Mouse (Mus musculus) T-helper 2 cell (primary cell): ENCODE data around the gene Gm21987.

Experiments
- in situ Hi-C: fragments of 300-600 bp; cut with MboI, MseI; formaldehyde crosslinking; loops from one replicate; pipeline ENCODE4 v1.15.1; 2025; ENCODE audit warnings: high pct_unique_total_duplicates

Gm21987 gene

DNA sequence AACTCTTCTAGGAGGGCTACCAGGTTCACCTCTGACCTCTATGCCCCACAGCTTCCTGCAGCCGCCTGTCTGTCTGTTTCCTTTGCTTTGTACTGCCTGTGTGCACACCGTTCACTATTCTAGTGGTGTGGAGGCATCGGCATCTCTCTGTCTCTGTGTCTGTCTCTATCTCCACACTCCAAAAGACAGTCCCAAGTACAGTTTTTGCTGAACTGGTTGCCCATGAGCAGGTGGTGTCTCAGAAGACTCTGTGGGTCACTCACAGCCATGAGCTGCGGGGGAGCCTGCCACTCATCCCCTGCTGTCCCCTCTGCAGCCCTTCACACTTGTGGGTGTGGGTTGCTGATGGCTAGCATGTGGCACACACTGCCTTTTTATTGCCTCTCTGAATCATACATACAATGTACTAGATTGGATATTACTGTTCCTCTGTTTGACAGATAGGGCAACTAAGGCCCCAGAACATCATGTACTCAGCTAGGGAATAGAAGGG is 23.2 kb downstream of the Gm21987 start:
- in situ Hi-C loops = loop anchor here (5.0 kb wide), 1 partner anchor 57 kb away; no protein-coding TSS in a partner anchor

- in situ Hi-C loops = no loop called here
Observed at GRCm38 (mm10) chr16:38370633-38371374, 24.0 kb downstream of the Gm21987 start.

GRCm38 (mm10) chr16:38371705-38372296 is 25.0 kb downstream of the Gm21987 start:
- in situ Hi-C loops = no loop called here

DNA sequence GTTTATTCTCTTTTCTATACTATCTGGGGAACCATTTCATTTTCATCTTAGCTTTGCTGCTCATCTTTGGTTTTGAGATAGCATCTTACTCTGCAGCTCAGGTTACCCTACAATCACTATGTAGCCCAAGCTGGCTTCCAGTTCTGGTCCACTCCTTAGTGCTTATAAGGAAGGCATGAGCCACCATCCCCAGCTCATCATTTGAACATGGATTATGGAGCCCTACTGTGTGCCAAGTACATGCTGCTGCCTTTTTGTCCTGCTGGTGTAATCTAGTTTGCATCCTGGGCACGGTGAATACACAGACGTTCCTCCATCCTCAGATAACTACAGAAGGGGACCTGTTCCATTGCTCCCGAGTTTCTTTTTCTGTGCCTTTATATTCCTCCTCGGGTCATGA is 26.0 kb downstream of the Gm21987 start:
- in situ Hi-C loops = no loop called here

DNA sequence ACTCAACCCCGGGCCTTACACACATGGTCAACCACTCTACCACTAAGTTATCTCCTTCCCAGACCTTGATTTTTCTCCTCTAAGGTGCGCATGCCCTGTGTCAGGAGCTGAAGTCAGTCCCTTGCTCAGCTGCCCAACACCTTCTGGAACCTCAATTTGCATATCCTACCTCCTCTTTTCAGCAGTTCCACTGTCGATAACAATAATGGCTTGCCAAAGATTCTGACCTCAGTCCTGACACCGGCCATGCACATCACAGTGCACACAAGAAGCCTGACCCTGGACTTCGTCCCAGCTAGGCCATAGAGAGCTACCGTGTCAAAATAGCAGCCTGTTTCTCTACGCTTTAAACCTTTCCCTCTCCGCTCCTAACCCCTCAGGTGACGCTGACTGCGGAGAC is 26.6 kb downstream of the Gm21987 start:
- in situ Hi-C loops = no loop called here

GRCm38 (mm10) chr16:38373941-38374340 is 27.1 kb downstream of the Gm21987 start:
- in situ Hi-C loops = no loop called here

DNA sequence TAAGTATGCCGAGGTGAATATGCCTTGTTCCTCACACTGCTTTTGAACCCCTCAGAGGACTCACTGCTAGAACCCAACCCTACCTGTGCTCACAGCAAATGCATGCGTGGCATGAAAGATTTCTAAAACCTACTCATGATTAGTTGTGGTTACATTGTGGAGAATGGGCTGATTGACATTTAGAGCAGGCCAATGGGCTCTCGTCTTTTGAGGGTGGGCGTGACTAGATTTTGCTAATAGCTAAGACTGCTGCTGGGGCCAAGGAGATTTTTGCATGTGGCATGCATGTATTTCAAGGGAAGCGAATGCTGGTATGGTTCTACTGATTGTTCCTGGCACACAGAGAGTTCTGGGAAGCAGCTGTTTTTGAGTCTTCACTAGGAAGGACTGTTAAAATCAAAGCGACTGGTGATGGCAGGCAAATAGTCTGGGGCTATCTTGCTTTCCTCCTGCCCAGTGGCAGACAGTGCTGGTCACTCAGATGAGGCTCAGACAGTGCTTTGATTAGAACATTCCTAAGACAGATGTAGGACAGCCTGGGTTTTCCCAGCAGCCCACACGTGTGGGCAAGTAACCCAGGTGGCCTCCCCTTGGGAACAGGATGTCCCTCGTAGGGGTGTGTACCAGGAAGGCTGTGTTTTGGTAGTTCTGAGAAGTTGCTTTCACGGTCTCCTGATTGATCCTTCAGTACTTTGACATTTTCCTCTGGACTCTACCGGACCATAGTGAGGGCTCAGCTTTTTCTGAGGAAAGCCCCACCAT is 27.7 kb downstream of the Gm21987 start:
- in situ Hi-C loops = no loop called here

DNA sequence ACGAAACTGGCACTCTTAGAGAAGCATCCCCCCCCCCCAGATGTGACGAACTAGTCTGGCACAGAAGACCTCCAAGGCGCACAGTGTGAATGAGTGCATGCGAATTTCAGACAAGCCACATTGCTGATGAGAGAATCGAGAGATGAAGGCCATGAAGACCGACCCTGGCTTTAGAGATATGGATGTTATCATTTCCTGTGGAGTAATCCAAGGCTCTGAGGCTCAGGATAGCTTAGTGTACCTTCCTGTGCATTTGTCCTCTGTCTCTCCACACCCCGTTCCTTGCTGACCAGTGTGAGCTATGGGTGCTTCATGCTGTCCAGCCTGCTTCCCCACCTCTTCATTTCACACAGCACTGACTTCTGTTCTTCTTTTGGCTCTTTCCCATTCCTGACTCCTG is 28.3 kb downstream of the Gm21987 start:
- in situ Hi-C loops = no loop called here

DNA sequence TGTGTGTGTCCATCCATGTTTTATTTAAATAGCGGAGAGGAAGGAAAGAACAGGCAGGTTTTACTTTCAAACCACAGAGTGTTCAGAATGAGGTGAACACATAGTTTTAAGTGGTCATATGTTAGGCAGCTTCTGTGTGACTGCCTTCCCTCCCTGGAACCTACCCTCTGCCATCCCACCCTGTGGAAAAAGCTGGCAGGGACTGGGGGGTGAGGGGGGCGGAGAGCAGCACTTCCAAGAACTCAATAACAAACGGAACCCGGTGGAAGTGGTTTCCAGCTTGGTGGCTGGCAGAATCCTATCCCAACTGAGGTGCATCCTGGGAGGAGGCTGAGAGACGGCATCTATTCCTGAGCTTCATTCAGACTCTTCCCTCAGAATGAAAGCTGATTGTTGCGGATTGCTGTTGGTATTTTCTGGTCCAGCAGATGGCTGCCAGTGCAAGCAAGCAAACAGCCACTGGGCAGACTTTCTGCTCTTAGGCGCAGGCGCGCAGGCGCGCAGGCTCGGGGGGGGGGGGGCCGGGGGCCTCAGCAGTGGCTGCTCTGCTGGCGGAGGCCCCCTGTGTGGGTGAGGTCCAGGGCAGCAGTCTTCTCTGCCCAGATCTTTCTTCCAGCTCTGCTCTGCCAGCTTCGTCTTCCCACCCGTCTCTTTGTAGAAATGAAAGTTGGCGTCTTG is 29.5 kb downstream of the Gm21987 start:
- in situ Hi-C loops = no loop called here

DNA sequence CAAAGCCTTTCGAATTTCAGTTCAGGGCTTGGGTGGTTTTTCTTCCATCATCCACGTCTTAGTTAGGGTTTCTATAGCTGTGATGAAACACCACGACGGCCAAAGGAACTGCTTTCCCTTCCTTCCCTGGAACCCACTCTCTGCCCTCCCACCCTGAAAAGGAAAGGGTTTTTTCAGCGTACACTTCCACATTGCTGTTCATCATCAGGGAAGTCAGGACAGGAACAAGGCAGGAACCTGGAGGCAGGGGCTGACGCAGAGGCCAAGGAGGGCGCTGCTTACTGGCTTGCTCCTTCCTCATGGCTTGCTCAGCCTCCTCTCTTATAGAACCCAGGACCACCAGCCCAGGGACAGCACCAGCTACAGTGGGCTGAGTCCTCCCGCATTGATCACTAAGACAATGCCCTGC is 30.0 kb downstream of the Gm21987 start:
- in situ Hi-C loops = no loop called here

- in situ Hi-C loops = no loop called here
Observed at GRCm38 (mm10) chr16:38377546-38377945, 30.7 kb downstream of the Gm21987 start.

DNA sequence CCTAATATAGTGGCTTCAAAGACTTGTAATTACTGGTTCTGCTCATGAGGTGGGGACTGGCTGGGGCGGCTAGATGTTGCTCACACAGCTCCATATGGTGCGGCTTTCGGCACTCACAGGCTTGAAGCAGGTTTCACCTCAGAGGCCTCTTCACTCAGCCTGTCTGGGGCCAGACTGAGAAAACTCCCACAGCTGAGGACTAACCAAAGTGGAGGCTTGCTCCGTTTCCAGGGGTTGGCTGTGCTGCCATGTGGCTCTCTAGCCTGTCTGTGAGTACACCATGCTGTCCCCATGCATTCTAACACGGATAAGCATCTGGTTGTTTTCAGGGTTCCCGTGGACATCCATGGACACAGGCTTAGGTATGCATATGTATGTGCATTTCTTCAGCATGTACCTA is 31.8 kb downstream of the Gm21987 start:
- in situ Hi-C loops = no loop called here

DNA sequence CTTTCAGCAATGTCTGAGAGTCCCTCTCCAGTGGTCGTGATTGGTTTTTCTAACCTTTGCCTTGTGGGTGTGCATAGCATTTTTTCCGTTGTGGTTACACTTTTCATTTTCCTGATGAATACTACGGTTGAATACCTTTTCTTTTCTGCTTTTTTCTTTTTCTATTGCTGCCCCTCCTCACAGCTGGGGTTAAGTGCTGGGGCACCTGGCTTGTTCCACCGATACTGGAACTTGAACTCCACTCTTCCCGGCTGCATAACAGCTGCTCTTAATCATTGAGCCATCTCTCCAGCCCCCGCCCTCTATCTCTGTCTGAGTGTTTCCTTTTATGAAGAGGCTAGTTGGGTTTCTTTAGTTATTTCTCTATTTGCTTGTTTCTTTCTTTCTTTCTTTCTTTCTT is 32.2 kb downstream of the Gm21987 start:
- in situ Hi-C loops = no loop called here

DNA sequence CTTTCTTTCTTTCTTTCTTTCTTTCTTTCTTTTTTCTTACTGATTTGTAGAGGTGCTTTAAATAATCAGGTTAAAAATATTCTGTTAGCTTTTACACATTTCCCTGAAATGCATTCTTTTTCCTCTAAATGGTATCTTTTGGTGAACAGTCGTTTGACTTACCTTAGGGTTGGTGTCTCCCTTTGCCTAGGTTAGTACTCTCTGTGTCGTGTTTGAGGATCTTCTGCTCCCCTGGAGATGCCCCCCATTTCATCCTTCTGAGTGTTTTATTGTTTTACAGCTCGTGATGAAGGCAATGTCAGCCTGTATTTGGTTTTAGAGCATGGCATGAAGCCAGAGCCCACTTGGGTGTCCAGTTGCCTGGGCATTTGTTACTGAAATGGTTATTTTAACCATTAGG is 32.7 kb downstream of the Gm21987 start:
- in situ Hi-C loops = no loop called here

DNA sequence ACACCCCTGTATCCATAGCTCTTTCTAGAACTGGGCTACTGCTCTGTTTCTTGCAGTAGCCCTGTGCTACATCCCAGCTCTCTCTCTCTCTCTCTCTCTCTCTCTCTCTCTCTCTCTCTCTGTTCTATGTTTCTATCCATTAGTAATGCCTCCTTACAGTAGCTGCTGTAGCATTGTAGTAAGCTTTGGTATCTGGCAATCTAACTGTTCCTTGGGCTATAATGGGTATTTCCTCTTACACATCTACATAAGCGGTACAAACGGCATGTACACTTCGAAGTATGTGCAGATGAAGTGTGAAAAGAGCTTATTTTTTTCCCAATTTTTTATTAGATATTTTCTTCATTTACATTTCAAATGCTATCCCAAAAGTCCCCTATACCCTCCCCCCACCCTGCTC is 33.1 kb downstream of the Gm21987 start:
- in situ Hi-C loops = no loop called here

- in situ Hi-C loops = no loop called here
Observed at GRCm38 (mm10) chr16:38383683-38384082, 36.8 kb downstream of the Gm21987 start.

GRCm38 (mm10) chr16:38385184-38385634 is 38.4 kb downstream of the Gm21987 start:
- in situ Hi-C loops = no loop called here

GRCm38 (mm10) chr16:38385700-38386099 is 38.9 kb downstream of the Gm21987 start:
- in situ Hi-C loops = no loop called here

DNA sequence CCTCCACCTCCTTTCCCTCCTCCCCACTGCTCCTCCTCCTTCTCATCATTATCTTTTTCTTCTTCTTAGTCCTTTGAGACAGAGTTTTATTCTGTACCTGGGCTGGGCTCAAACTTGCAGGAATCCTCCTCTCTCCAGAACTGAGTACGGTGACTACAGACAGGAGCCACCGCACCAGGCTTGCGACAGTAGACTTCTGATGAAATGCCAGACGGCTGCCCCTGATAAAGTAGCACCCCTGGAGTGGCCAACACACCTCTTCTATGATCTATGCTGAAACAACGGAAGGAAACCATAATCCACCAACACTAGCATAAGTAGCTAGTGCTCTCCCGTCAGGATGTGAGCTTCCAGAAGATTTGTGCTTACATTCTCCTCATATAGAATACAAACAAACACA is 40.5 kb downstream of the Gm21987 start:
- in situ Hi-C loops = no loop called here

GRCm38 (mm10) chr16:38388757-38389156 is 41.9 kb downstream of the Gm21987 start:
- in situ Hi-C loops = no loop called here

DNA sequence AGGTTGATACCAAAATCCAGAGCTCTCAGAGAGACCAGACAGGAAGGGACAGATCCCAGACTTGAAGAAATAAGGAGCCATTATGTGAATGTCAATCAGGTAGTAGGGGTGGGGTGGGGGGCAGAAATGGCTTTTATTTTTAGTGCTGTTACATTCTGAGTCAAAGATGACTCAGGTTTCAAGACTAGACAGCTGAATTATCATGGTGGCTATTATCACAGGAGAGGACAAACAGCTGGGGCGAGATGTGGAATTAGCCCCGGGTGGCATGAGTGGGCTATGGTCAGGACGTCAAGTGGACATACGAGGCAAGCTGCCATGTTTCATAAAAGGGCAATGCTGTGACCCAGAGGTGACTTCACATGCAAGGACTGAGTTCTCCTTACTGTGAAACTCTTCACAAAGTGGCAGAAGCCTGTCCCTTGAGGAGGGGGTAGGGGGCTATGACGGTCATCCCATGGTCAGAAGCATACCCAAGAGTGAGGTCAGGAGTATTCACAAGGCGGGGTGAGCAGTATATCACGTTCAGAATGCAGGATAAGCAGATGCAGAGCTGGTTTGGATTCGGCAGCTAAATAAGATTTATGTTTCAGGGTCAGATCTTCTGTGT is 42.5 kb downstream of the Gm21987 start:
- in situ Hi-C loops = no loop called here
